Mouse (Mus musculus) granulocyte monocyte progenitor cell, adult 5-6 weeks (primary cell): ENCODE results near the gene Prkcq. TPM values are rescaled to one million over a fixed set of nuclear protein-coding genes. Genes with fewer than 3 reads are reported as not detected.
"Not testable (repeated sequence)": the region's sequence is repeated elsewhere in the genome, so short reads cannot be mapped to it uniquely, and the experiment has no call there.

ENCODE experiments used
- ATAC-seq: replicated peaks from 2 replicates; pipeline ENCODE4 v1.8.0; 2016; ENCODE audit warnings: mild to moderate bottlenecking, moderate TSS enrichment, inconsistent platforms; ENCODE audit not compliant: poor library complexity, severe bottlenecking
- total RNA-seq, 2 experiments: library from RNA; stranded (forward) in 1 of 2; stranded (reverse) in 1 of 2; fragments of 200-712, 200-1000 nt in 1 of 2; fragments of >200 nt in 1 of 2; fragmentation: Nextera tagmentation in 1 of 2; gene quantifications; 2 replicates each; pipeline ENCODE4 v1.2.3; 2014 to 2017

Prkcq gene
- total RNA-seq, 2 experiments from 2014 or later, result 0.28 to 0.72 TPM

- peak; percentile 59 for ATAC-seq
Observed at GRCm38 (mm10) chr2:11338931-11339839, 167.3 kb downstream of the Prkcq start.

- ATAC-seq, result no peak
Observed at GRCm38 (mm10) chr2:11344691-11345090, 172.8 kb downstream of the Prkcq start.

GRCm38 (mm10) chr2:11346419-11346818, 174.5 kb downstream of the Prkcq start:
- not testable (repeated sequence) for ATAC-seq

- ATAC-seq, result no peak
Observed at GRCm38 (mm10) chr2:11347791-11348190, 175.9 kb downstream of the Prkcq start.
